Mouse (Mus musculus): ENCODE data around the gene Tnip1. TPM values are rescaled to one million over a fixed set of nuclear protein-coding genes. Genes with fewer than 3 reads are reported as not detected.

Gene Tnip1
- polyA plus RNA-seq, 1 experiment from 2014 or later: 17.6 TPM

- H3K4me2 ChIP-seq (replicated peaks; ENCODE audit: low read depth, low read length): no peak overlapping the region
- H3K9ac ChIP-seq (replicated peaks; ENCODE audit: low read depth): no peak overlapping the region
- no peaks in the 10 kb centered on the region for H3K9me3 ChIP-seq (ENCODE audit: low read length)
- H3K27me3 ChIP-seq (replicated peaks; ENCODE audit: insufficient read depth, low read length): no peaks in the 10 kb centered on the region
- DNase-seq (ENCODE audit: low spot score) (no peak), ATAC-seq (no peak)
- no peak overlapping the region for H3K4me3 ChIP-seq (ENCODE audit: low read depth, low read length)
- TF ChIP-seq CTCF (IDR thresholded peaks at IDR 0.05): no peak
- TF ChIP-seq EP300 (IDR thresholded peaks at IDR 0.05): no peak
- 83% methylated on average over 7 of the region's 7 CpGs for WGBS
- peaks cover 18% of the 10 kb centered on the region; the same call in 1 of the 2 replicates for H3K36me3 ChIP-seq (ENCODE audit: insufficient read depth, low read length)
- H3K27ac ChIP-seq (ENCODE audit: low read length): no peak overlapping the region
- H3K4me1 ChIP-seq (ENCODE audit: insufficient read depth, low read depth, low read length): no peaks in the 10 kb centered on the region
Measured at GRCm38 (mm10) chr11:54928886-54929285, 33.8 kb downstream of the Tnip1 start.

GRCm38 (mm10) chr11:54928219-54928618 is 34.5 kb downstream of the Tnip1 start:
- no peak for ATAC-seq
- Histone ChIP-seq H3K9ac (replicated peaks; ENCODE audit: low read depth) (no peak overlapping the region), H3K4me1 (ENCODE audit: insufficient read depth, low read depth, low read length) (no peaks in the 10 kb centered on the region), H3K4me2 (replicated peaks; ENCODE audit: low read depth, low read length) (no peak overlapping the region), H3K27ac (ENCODE audit: low read length) (no peak overlapping the region), H3K9me3 (ENCODE audit: low read length) (no peaks in the 10 kb centered on the region), H3K36me3 (ENCODE audit: insufficient read depth, low read length) (peaks cover 18% of the 10 kb centered on the region; the same call in 1 of the 2 replicates), H3K27me3 (replicated peaks; ENCODE audit: insufficient read depth, low read length) (no peaks in the 10 kb centered on the region), H3K4me3 (ENCODE audit: low read depth, low read length) (no peak overlapping the region)
- DNase-seq (ENCODE audit: low spot score): no peak
- WGBS: 90% methylated on average over 3 of the region's 3 CpGs
- no peak for TF ChIP-seq EP300 (IDR thresholded peaks at IDR 0.05)
- no peak for TF ChIP-seq CTCF (IDR thresholded peaks at IDR 0.05)

DNA sequence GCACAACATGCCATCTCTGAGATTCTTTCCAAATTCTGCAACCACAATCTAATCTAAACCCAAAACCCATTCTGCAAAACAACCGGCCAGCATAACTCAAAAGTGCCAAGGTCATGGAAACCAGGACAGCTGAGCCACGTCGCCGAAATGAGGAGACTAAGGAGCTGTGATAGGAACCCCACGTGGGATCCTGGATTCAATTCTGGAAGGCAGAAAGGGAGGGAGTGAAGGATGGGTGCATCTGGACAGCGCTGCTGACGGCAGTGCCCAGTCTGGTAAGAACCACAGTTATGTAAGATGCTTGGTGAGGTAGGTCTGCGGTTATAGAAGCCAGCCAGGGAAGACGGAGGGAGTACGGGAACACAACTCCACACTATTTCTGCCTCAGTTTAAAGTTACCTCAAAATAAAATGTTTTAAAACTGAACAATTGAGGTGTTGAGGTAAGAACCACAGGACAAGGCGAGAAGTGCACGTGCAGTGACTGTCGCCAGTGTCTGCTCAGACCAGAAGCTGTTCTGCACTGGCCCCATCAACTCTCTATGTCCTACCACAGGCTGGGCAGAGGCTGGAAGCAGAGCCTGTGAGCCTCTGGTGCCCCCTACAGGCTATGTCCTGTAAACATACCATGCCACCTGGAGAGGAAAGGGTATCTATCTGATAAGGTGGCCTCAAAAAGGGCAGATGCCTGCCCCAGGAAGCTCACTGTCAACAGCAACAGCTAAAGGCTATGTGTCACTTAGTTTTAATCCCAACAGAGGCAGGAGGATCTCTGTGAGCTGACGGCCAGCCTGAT is 35.2 kb downstream of the Tnip1 start:
- Histone ChIP-seq H3K9ac (replicated peaks; ENCODE audit: low read depth) (no peak overlapping the region), H3K4me2 (replicated peaks; ENCODE audit: low read depth, low read length) (no peak overlapping the region), H3K36me3 (ENCODE audit: insufficient read depth, low read length) (peaks cover 23% of the 10 kb centered on the region), H3K27ac (ENCODE audit: low read length) (no peak overlapping the region), H3K4me1 (ENCODE audit: insufficient read depth, low read depth, low read length) (no peaks in the 10 kb centered on the region), H3K9me3 (ENCODE audit: low read length) (no peaks in the 10 kb centered on the region), H3K4me3 (ENCODE audit: low read depth, low read length) (no peak overlapping the region), H3K27me3 (replicated peaks; ENCODE audit: insufficient read depth, low read length) (no peaks in the 10 kb centered on the region)
- ATAC-seq: peak; percentile 62
- 71% methylated on average over 14 of the region's 14 CpGs for WGBS
- peak; percentile 74 for DNase-seq (ENCODE audit: low spot score)
- TF ChIP-seq CTCF (IDR thresholded peaks at IDR 0.05) (peak; percentile 94), EP300 (IDR thresholded peaks at IDR 0.05) (no peak)

DNA sequence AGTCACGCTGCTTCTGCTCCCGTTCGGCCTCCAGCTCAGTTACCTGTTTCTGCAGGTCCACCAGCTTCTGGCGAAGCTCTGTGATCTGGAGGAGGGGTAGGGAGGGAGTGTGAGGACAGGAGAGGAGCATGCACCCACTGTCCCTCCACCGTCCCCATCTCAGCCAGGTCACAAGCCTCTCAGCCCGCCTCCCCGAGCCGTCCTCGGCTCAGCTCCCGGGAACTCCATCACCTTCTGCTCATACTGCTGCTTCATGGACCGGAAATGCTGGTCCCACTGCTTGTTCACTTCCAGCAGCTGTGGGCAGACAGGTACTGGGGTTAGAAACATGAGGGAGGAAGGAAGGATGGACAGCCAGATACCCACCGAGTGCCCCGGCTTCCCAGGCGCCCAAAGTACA is 38.6 kb downstream of the Tnip1 start:
- DNase-seq (ENCODE audit: low spot score) (no peak), ATAC-seq (no peak)
- Histone ChIP-seq H3K9me3 (ENCODE audit: low read length) (no peaks in the 10 kb centered on the region), H3K4me3 (ENCODE audit: low read depth, low read length) (no peak overlapping the region), H3K4me2 (replicated peaks; ENCODE audit: low read depth, low read length) (no peak overlapping the region), H3K27ac (ENCODE audit: low read length) (no peak overlapping the region), H3K4me1 (ENCODE audit: insufficient read depth, low read depth, low read length) (no peaks in the 10 kb centered on the region), H3K9ac (replicated peaks; ENCODE audit: low read depth) (no peak overlapping the region), H3K27me3 (replicated peaks; ENCODE audit: insufficient read depth, low read length) (no peaks in the 10 kb centered on the region), H3K36me3 (ENCODE audit: insufficient read depth, low read length) (peaks cover 30% of the 10 kb centered on the region)
- TF ChIP-seq CTCF (IDR thresholded peaks at IDR 0.05) (no peak), EP300 (IDR thresholded peaks at IDR 0.05) (no peak)
- 94% methylated on average over 14 of the region's 14 CpGs for WGBS

GRCm38 (mm10) chr11:54922488-54922887 is 40.2 kb downstream of the Tnip1 start:
- Histone ChIP-seq H3K9ac (replicated peaks; ENCODE audit: low read depth) (no peak overlapping the region), H3K9me3 (ENCODE audit: low read length) (no peaks in the 10 kb centered on the region), H3K27ac (ENCODE audit: low read length) (no peak overlapping the region), H3K36me3 (ENCODE audit: insufficient read depth, low read length) (peaks cover 38% of the 10 kb centered on the region), H3K4me3 (ENCODE audit: low read depth, low read length) (no peak overlapping the region), H3K27me3 (replicated peaks; ENCODE audit: insufficient read depth, low read length) (no peaks in the 10 kb centered on the region), H3K4me1 (ENCODE audit: insufficient read depth, low read depth, low read length) (no peaks in the 10 kb centered on the region), H3K4me2 (replicated peaks; ENCODE audit: low read depth, low read length) (no peak overlapping the region)
- 86% methylated on average over 3 of the region's 3 CpGs for WGBS
- ATAC-seq (no peak), DNase-seq (ENCODE audit: low spot score) (no peak)
- TF ChIP-seq EP300 (IDR thresholded peaks at IDR 0.05) (no peak), CTCF (IDR thresholded peaks at IDR 0.05) (no peak)

- Histone ChIP-seq H3K4me1 (ENCODE audit: insufficient read depth, low read depth, low read length) (no peaks in the 10 kb centered on the region), H3K9ac (replicated peaks; ENCODE audit: low read depth) (no peak overlapping the region), H3K27ac (ENCODE audit: low read length) (peak overlapping the region; percentile 38; the same call in 1 of the 2 replicates), H3K27me3 (replicated peaks; ENCODE audit: insufficient read depth, low read length) (no peaks in the 10 kb centered on the region), H3K36me3 (ENCODE audit: insufficient read depth, low read length) (peaks cover 39% of the 10 kb centered on the region), H3K9me3 (ENCODE audit: low read length) (no peaks in the 10 kb centered on the region), H3K4me2 (replicated peaks; ENCODE audit: low read depth, low read length) (no peak overlapping the region), H3K4me3 (ENCODE audit: low read depth, low read length) (no peak overlapping the region)
- ATAC-seq (peak; percentile 24; the same call in 1 of the 2 replicates), DNase-seq (ENCODE audit: low spot score) (peak; percentile 35)
- 49% methylated on average over 7 of the region's 7 CpGs for WGBS
- TF ChIP-seq CTCF (IDR thresholded peaks at IDR 0.05): no peak
- no peak for TF ChIP-seq EP300 (IDR thresholded peaks at IDR 0.05)
Measured at GRCm38 (mm10) chr11:54921798-54922197, 40.9 kb downstream of the Tnip1 start.

Measured in lung, postnatal 0 days (tissue).